Mouse (Mus musculus) kidney, adult 11 months (tissue): ENCODE data around the gene Stk33.
"Not testable (repeated sequence)": the region's sequence is repeated elsewhere in the genome, so short reads cannot be mapped to it uniquely, and the experiment has no call there.

Experiments used
- DNase-seq: peaks from one replicate; pipeline ENCODE4 v3.0.0; 2022

Gene Stk33

GRCm38 (mm10) chr7:109438781-109439591, at the start of gene Stk33:
TSS of gene Stk33 (minus strand) at chr7:109439081.
- DNase-seq: no peak

GRCm38 (mm10) chr7:109484221-109484620, 45.3 kb upstream of the Stk33 start:
- no peak for DNase-seq

GRCm38 (mm10) chr7:109480765-109481197, 41.9 kb upstream of the Stk33 start:
- no peak for DNase-seq

GRCm38 (mm10) chr7:109477926-109478325, 39.0 kb upstream of the Stk33 start:
- DNase-seq: no peak

- DNase-seq: no peak
Observed at GRCm38 (mm10) chr7:109470700-109471099, 31.8 kb upstream of the Stk33 start.

- no peak for DNase-seq
Observed at GRCm38 (mm10) chr7:109468262-109468701, 29.4 kb upstream of the Stk33 start.

GRCm38 (mm10) chr7:109467591-109467990, 28.7 kb upstream of the Stk33 start:
- no peak for DNase-seq

- no peak for DNase-seq
Observed at GRCm38 (mm10) chr7:109460698-109461097, 21.8 kb upstream of the Stk33 start.

- no peak for DNase-seq
Observed at GRCm38 (mm10) chr7:109456563-109456962, 17.7 kb upstream of the Stk33 start.

GRCm38 (mm10) chr7:109455748-109456147, 16.9 kb upstream of the Stk33 start:
- no peak for DNase-seq

- DNase-seq: no peak
Observed at GRCm38 (mm10) chr7:109454856-109455255, 16.0 kb upstream of the Stk33 start.

GRCm38 (mm10) chr7:109448060-109448459, 9.2 kb upstream of the Stk33 start:
- no peak for DNase-seq

- DNase-seq: no peak
Observed at GRCm38 (mm10) chr7:109445012-109445411, 6.1 kb upstream of the Stk33 start.

- DNase-seq: no peak
Observed at GRCm38 (mm10) chr7:109442739-109443138, 3.9 kb upstream of the Stk33 start.

- no peak for DNase-seq
Observed at GRCm38 (mm10) chr7:109440697-109441269, 1.9 kb upstream of the Stk33 start.

- no peak for DNase-seq
Observed at GRCm38 (mm10) chr7:109424422-109425159, 14.3 kb downstream of the Stk33 start.

- no peak for DNase-seq
Observed at GRCm38 (mm10) chr7:109422803-109423202, 16.1 kb downstream of the Stk33 start.

GRCm38 (mm10) chr7:109405491-109405890, 33.4 kb downstream of the Stk33 start:
- no peak for DNase-seq

GRCm38 (mm10) chr7:109399299-109399698, 39.6 kb downstream of the Stk33 start:
- no peak for DNase-seq

- no peak for DNase-seq
Observed at GRCm38 (mm10) chr7:109381131-109381530, 57.8 kb downstream of the Stk33 start.

- not testable (repeated sequence) for DNase-seq
Observed at GRCm38 (mm10) chr7:109373556-109373955, 65.3 kb downstream of the Stk33 start.

- DNase-seq: no peak
Observed at GRCm38 (mm10) chr7:109358435-109359187, 80.3 kb downstream of the Stk33 start.

- no peak for DNase-seq
Observed at GRCm38 (mm10) chr7:109357877-109358276, 81.0 kb downstream of the Stk33 start.
